Mouse (Mus musculus) MEL (cell line): ENCODE data around the gene Ism1. TPM values are rescaled to one million over a fixed set of nuclear protein-coding genes. Genes with fewer than 3 reads are reported as not detected.

Source experiments
- DNase-seq: peaks from one replicate; pipeline ENCODE4 v3.0.0; 2011; ENCODE audit warnings: low read depth, low spot score
- H3K27ac ChIP-seq: 2 replicates; pipeline ENCODE4 v1.5.1; 2012; ENCODE audit warnings: low read depth, mild to moderate bottlenecking, control low read depth, low read length, moderate library complexity; ENCODE audit not compliant: control insufficient read depth
- H3K27me3 ChIP-seq, 2 experiments: fragments of 150-350 bp in 1 of 2; sonication (generic) in 1 of 2; 2 replicates each; pipeline ENCODE4 v1.6.1; 2012; ENCODE audit warnings: low read length in 2 of 2, mild to moderate bottlenecking in 2 of 2, improper control_type of control experiment in 1 of 2, moderate library complexity in 1 of 2; ENCODE audit not compliant: insufficient read depth in 2 of 2, control insufficient read depth in 1 of 2
- H3K36me3 ChIP-seq, 2 experiments: 2 replicates each; pipeline ENCODE4 v1.6.1; 2012 to 2014; ENCODE audit warnings: low read length in 2 of 2, improper control_type of control experiment in 1 of 2, inconsistent platforms in 1 of 2, mild to moderate bottlenecking in 1 of 2; ENCODE audit not compliant: insufficient read depth in 2 of 2, control insufficient read depth in 1 of 2
- H3K4me1 ChIP-seq, 2 experiments: fragments of 150-350 bp in 1 of 2; sonication (generic) in 1 of 2; 2 replicates each; pipeline ENCODE4 v1.6.1; 2012; ENCODE audit warnings: low read length in 2 of 2, improper control_type of control experiment in 1 of 2, mild to moderate bottlenecking in 1 of 2; ENCODE audit not compliant: insufficient read depth in 2 of 2, control insufficient read depth in 1 of 2
- H3K4me3 ChIP-seq, 2 experiments: fragments of 150-350 bp in 1 of 2; sonication (generic) in 1 of 2; 2 replicates each; pipeline ENCODE4 v1.5.1; 2012; ENCODE audit warnings: low read depth in 2 of 2, low read length in 2 of 2, mild to moderate bottlenecking in 2 of 2, moderate library complexity in 2 of 2, control low read depth in 1 of 2, improper control_type of control experiment in 1 of 2; ENCODE audit not compliant: control insufficient read depth in 1 of 2, insufficient read depth in 1 of 2
- H3K79me2 ChIP-seq: 2 replicates; pipeline ENCODE4 v1.6.1; 2012; ENCODE audit warnings: mild to moderate bottlenecking, low read length, moderate library complexity; ENCODE audit not compliant: control insufficient read depth, poor library complexity, insufficient read depth
- H3K9ac ChIP-seq: 2 replicates; pipeline ENCODE4 v1.6.1; 2012; ENCODE audit warnings: low read depth, mild to moderate bottlenecking, control low read depth, low read length, moderate library complexity; ENCODE audit not compliant: control insufficient read depth, poor library complexity, severe bottlenecking
- H3K9me3 ChIP-seq: fragments of 150-350 bp; sonication (generic); replicated peaks from 2 replicates; pipeline ENCODE4 v1.6.1; 2012; ENCODE audit warnings: mild to moderate bottlenecking, low read length, improper control_type of control experiment, moderate library complexity; ENCODE audit not compliant: insufficient read depth
- EP300 ChIP-seq, 2 experiments: IDR thresholded peaks; 2 replicates each; pipeline ENCODE4 v1.6.1; 2011; ENCODE audit warnings: improper control_type of control experiment in 2 of 2, low read length in 2 of 2, low read depth in 1 of 2, mild to moderate bottlenecking in 1 of 2
- ETS1 ChIP-seq: IDR thresholded peaks from 2 replicates; pipeline ENCODE4 v1.6.1; 2012; ENCODE audit warnings: low read depth, mild to moderate bottlenecking, inconsistent platforms, low read length, improper control_type of control experiment, moderate library complexity
- GABPA ChIP-seq: IDR thresholded peaks from 2 replicates; pipeline ENCODE4 v1.6.1; 2012; ENCODE audit warnings: low read depth, mild to moderate bottlenecking, inconsistent platforms, low read length, improper control_type of control experiment, moderate library complexity
- GATA1 ChIP-seq: IDR thresholded peaks from 2 replicates; pipeline ENCODE4 v1.6.1; 2011; ENCODE audit warnings: low read depth, low read length, improper control_type of control experiment
- HCFC1 ChIP-seq: IDR thresholded peaks from 2 replicates; pipeline ENCODE4 v1.6.1; 2012; ENCODE audit warnings: low read depth, mild to moderate bottlenecking, inconsistent platforms, low read length, improper control_type of control experiment, moderate library complexity
- JUND ChIP-seq: IDR thresholded peaks from 2 replicates; pipeline ENCODE4 v1.6.1; 2011; ENCODE audit warnings: low read depth, mild to moderate bottlenecking, improper control_type of control experiment, low read length
- MAFK ChIP-seq: IDR thresholded peaks from 2 replicates; pipeline ENCODE4 v1.6.1; 2011; ENCODE audit warnings: low read depth, mild to moderate bottlenecking, low read length, improper control_type of control experiment, borderline replicate concordance
- MAZ ChIP-seq: IDR thresholded peaks from 2 replicates; pipeline ENCODE4 v1.6.1; 2012; ENCODE audit warnings: low read depth, mild to moderate bottlenecking, inconsistent platforms, low read length, improper control_type of control experiment
- MXI1 ChIP-seq: IDR thresholded peaks from 2 replicates; pipeline ENCODE4 v1.6.1; 2011; ENCODE audit warnings: mild to moderate bottlenecking, low read depth, low read length, improper control_type of control experiment
- MYB ChIP-seq: IDR thresholded peaks from 2 replicates; pipeline ENCODE4 v1.6.1; 2011; ENCODE audit warnings: mild to moderate bottlenecking, low read depth, low read length, improper control_type of control experiment
- MYC ChIP-seq: IDR thresholded peaks from 2 replicates; pipeline ENCODE4 v1.6.1; 2011; ENCODE audit warnings: low read depth, mild to moderate bottlenecking, low read length, improper control_type of control experiment, moderate library complexity
- NRF1 ChIP-seq: IDR thresholded peaks from 2 replicates; pipeline ENCODE4 v1.6.1; 2014; ENCODE audit warnings: low read depth, mild to moderate bottlenecking, inconsistent platforms, low read length, improper control_type of control experiment, moderate library complexity; ENCODE audit not compliant: poor library complexity, insufficient read depth, severe bottlenecking
- SIN3A ChIP-seq: IDR thresholded peaks from 2 replicates; pipeline ENCODE4 v1.6.1; 2012; ENCODE audit warnings: low read length, improper control_type of control experiment, inconsistent platforms
- TCF12 ChIP-seq: IDR thresholded peaks from 2 replicates; pipeline ENCODE4 v1.6.1; 2014; ENCODE audit warnings: low read depth, mild to moderate bottlenecking, inconsistent platforms, low read length, improper control_type of control experiment, moderate library complexity
- UBTF ChIP-seq: IDR thresholded peaks from 2 replicates; pipeline ENCODE4 v1.6.1; 2012; ENCODE audit warnings: low read depth, mild to moderate bottlenecking, inconsistent platforms, low read length, improper control_type of control experiment, moderate library complexity, borderline replicate concordance; ENCODE audit not compliant: insufficient read depth
- ZC3H11A ChIP-seq: IDR thresholded peaks from 2 replicates; pipeline ENCODE4 v1.6.1; 2012; ENCODE audit warnings: low read depth, mild to moderate bottlenecking, inconsistent platforms, low read length, improper control_type of control experiment
- ZKSCAN1 ChIP-seq: IDR thresholded peaks from 2 replicates; pipeline ENCODE4 v1.6.1; 2012; ENCODE audit warnings: low read depth, mild to moderate bottlenecking, inconsistent platforms, low read length, improper control_type of control experiment, moderate library complexity
- ZNF384 ChIP-seq: IDR thresholded peaks from 2 replicates; pipeline ENCODE4 v1.6.1; 2012; ENCODE audit warnings: low read depth, mild to moderate bottlenecking, inconsistent platforms, low read length, improper control_type of control experiment
- polyA plus RNA-seq, 2 experiments: library from polyadenylated mRNA; stranded (reverse) in 1 of 2; unstranded in 1 of 2; fragments of >175 nt in 1 of 2; fragments of >200 nt in 1 of 2; gene quantifications; 2 replicates each; pipeline versions ENCODE4 v1.2.1 to v1.2.4; 2012; ENCODE audit warnings: low replicate concordance in 2 of 2, low read depth in 1 of 2; ENCODE audit not compliant: insufficient read length in 2 of 2, insufficient read depth in 1 of 2, missing spikeins in 1 of 2
- total RNA-seq: library from RNA; depleted of rRNA; stranded (reverse); fragments of 300-350 nt; gene quantifications from 2 replicates; pipeline ENCODE4 v1.2.3, GENCODE M21; 2012

The Ism1 gene
- total and polyA plus RNA-seq, 3 experiments = not detected

GRCm38 (mm10) chr2:139788658-139789057 is 110.7 kb downstream of the Ism1 start:
- no peaks in the 10 kb centered on the region for H3K79me2 ChIP-seq
- no peaks in the 10 kb centered on the region for H3K27me3 ChIP-seq
- H3K4me3 ChIP-seq = no peak overlapping the region
- no peak overlapping the region for H3K27ac ChIP-seq
- H3K9me3 ChIP-seq = no peaks in the 10 kb centered on the region
- no peak for TF ChIP-seq MAFK
- TF ChIP-seq ZNF384 = no peak
- no peaks in the 10 kb centered on the region for H3K4me1 ChIP-seq
- DNase-seq = no peak
- no peaks in the 10 kb centered on the region for H3K36me3 ChIP-seq
- no peak overlapping the region for H3K9ac ChIP-seq

- no peak for TF ChIP-seq JUND
- no peak for TF ChIP-seq MYB
- TF ChIP-seq, all 39 proteins: peak for 0
- Histone ChIP-seq H3K9me3 (no peaks in the 10 kb centered on the region), H3K27me3 (no peaks in the 10 kb centered on the region; a peak in 1 of 4 replicates), H3K4me1 (no peaks in the 10 kb centered on the region), H3K9ac (no peak overlapping the region), H3K27ac (no peak overlapping the region), H3K36me3 (no peaks in the 10 kb centered on the region), H3K4me3 (no peak overlapping the region), H3K79me2 (no peaks in the 10 kb centered on the region)
- no peak for DNase-seq
These were observed 114.6 kb downstream of the Ism1 start for GRCm38 (mm10) chr2:139792345-139793120.

GRCm38 (mm10) chr2:139804041-139804440 is 126.1 kb downstream of the Ism1 start:
- no peaks in the 10 kb centered on the region for H3K36me3 ChIP-seq
- no peak overlapping the region for H3K27ac ChIP-seq
- TF ChIP-seq UBTF = no peak
- TF ChIP-seq NRF1 = no peak
- no peak for TF ChIP-seq MAFK
- no peak for TF ChIP-seq ZNF384
- TF ChIP-seq ZC3H11A = no peak
- no peak for TF ChIP-seq MAZ
- TF ChIP-seq ETS1 = no peak
- TF ChIP-seq EP300 (IDR thresholded peaks at IDR 0.05; ENCODE audit: low read depth in 1 of 2, low read length in 2 of 2) = no peak
- no peak for TF ChIP-seq JUND
- no peak for TF ChIP-seq GATA1
- TF ChIP-seq MYB = no peak
- TF ChIP-seq HCFC1 = no peak
- TF ChIP-seq MXI1 = no peak
- TF ChIP-seq GABPA = no peak
- no peak for TF ChIP-seq SIN3A
- no peak for TF ChIP-seq ZKSCAN1
- no peak for TF ChIP-seq MYC
- TF ChIP-seq TCF12 = no peak
- H3K9ac ChIP-seq = no peak overlapping the region
- no peaks in the 10 kb centered on the region for H3K79me2 ChIP-seq
- no peak for DNase-seq
- no peaks in the 10 kb centered on the region for H3K9me3 ChIP-seq
- H3K27me3 ChIP-seq = no peaks in the 10 kb centered on the region
- H3K4me3 ChIP-seq = no peak overlapping the region
- H3K4me1 ChIP-seq = no peaks in the 10 kb centered on the region
